Mouse (Mus musculus) A20 (cell line): Measurements from ENCODE around the gene Cab39l.

Experiments used
- DNase-seq: peaks from one replicate; pipeline ENCODE4 v3.0.0-alpha.2; 2011; ENCODE audit warnings: low read depth, low spot score

Gene Cab39l

GRCm38 (mm10) chr14:59504831-59505230 is 64.1 kb downstream of the Cab39l start:
- DNase-seq, result peak; percentile 88

- no peak for DNase-seq
Observed at GRCm38 (mm10) chr14:59506139-59506538, 65.4 kb downstream of the Cab39l start.

- no peak for DNase-seq
Observed at GRCm38 (mm10) chr14:59513922-59514444, 73.2 kb downstream of the Cab39l start.

GRCm38 (mm10) chr14:59525843-59526242 is 85.1 kb downstream of the Cab39l start:
- no peak for DNase-seq

GRCm38 (mm10) chr14:59530801-59531200 is 90.0 kb downstream of the Cab39l start:
- DNase-seq, result no peak

GRCm38 (mm10) chr14:59532986-59533385 is 92.2 kb downstream of the Cab39l start:
- DNase-seq, result no peak

GRCm38 (mm10) chr14:59533908-59534307 is 93.1 kb downstream of the Cab39l start:
- no peak for DNase-seq

GRCm38 (mm10) chr14:59537829-59538432 is 97.2 kb downstream of the Cab39l start:
- no peak for DNase-seq

- no peak for DNase-seq
Observed at GRCm38 (mm10) chr14:59540230-59540629, 99.5 kb downstream of the Cab39l start.

- DNase-seq, result no peak
Observed at GRCm38 (mm10) chr14:59540761-59541160, 100.0 kb downstream of the Cab39l start.

GRCm38 (mm10) chr14:59543158-59543826 is 102.5 kb downstream of the Cab39l start:
- no peak for DNase-seq

- no peak for DNase-seq
Observed at GRCm38 (mm10) chr14:59543956-59544355, 103.2 kb downstream of the Cab39l start.

GRCm38 (mm10) chr14:59546162-59546880 is 105.5 kb downstream of the Cab39l start:
- no peak for DNase-seq

- DNase-seq, result no peak
Observed at GRCm38 (mm10) chr14:59547530-59547929, 106.8 kb downstream of the Cab39l start.

- no peak for DNase-seq
Observed at GRCm38 (mm10) chr14:59548532-59548931, 107.8 kb downstream of the Cab39l start.

GRCm38 (mm10) chr14:59549106-59549505 is 108.3 kb downstream of the Cab39l start:
- no peak for DNase-seq

GRCm38 (mm10) chr14:59550841-59551240 is 110.1 kb downstream of the Cab39l start:
- no peak for DNase-seq

GRCm38 (mm10) chr14:59551956-59552355 is 111.2 kb downstream of the Cab39l start:
- DNase-seq, result no peak

GRCm38 (mm10) chr14:59554025-59554424 is 113.3 kb downstream of the Cab39l start:
- DNase-seq, result no peak

GRCm38 (mm10) chr14:59555018-59555417 is 114.2 kb downstream of the Cab39l start:
- DNase-seq, result no peak

GRCm38 (mm10) chr14:59555928-59556531 is 115.3 kb downstream of the Cab39l start:
- DNase-seq, result peak; percentile 83

GRCm38 (mm10) chr14:59557071-59557470 is 116.3 kb downstream of the Cab39l start:
- no peak for DNase-seq
